Mouse (Mus musculus): ENCODE results near the gene Atp6v1e2.

Atp6v1e2 gene

GRCm38 (mm10) chr17:86964502-86964901, 16.8 kb upstream of the Atp6v1e2 start:
- DNase-seq (ENCODE audit: low read depth, low spot score): peak; percentile 83

GRCm38 (mm10) chr17:86964041-86964440, 16.3 kb upstream of the Atp6v1e2 start:
- no peak for DNase-seq (ENCODE audit: low read depth, low spot score)

GRCm38 (mm10) chr17:86963586-86963902, 15.8 kb upstream of the Atp6v1e2 start:
- no peak for DNase-seq (ENCODE audit: low read depth, low spot score)

GRCm38 (mm10) chr17:86962894-86963585, 15.3 kb upstream of the Atp6v1e2 start, which contains the start of gene Rhoq:
Rhoq (plus strand) TSS chr17:86963082.
- peak; percentile 75 for DNase-seq (ENCODE audit: low read depth, low spot score)

GRCm38 (mm10) chr17:86962297-86962893, 14.7 kb upstream of the Atp6v1e2 start:
- DNase-seq (ENCODE audit: low read depth, low spot score): peak; percentile 85

GRCm38 (mm10) chr17:86961301-86961841, 13.7 kb upstream of the Atp6v1e2 start:
- DNase-seq (ENCODE audit: low read depth, low spot score): no peak

- DNase-seq (ENCODE audit: low read depth, low spot score): no peak
Measured at GRCm38 (mm10) chr17:86957968-86958367, 10.3 kb upstream of the Atp6v1e2 start.

GRCm38 (mm10) chr17:86957239-86957638, 9.5 kb upstream of the Atp6v1e2 start:
- no peak for DNase-seq (ENCODE audit: low read depth, low spot score)

- DNase-seq (ENCODE audit: low read depth, low spot score): no peak
Measured at GRCm38 (mm10) chr17:86948801-86949200, 1.1 kb upstream of the Atp6v1e2 start.

- DNase-seq (ENCODE audit: low read depth, low spot score): no peak
Measured at GRCm38 (mm10) chr17:86946078-86946477, 1.6 kb downstream of the Atp6v1e2 start.

GRCm38 (mm10) chr17:86943158-86943557, 4.5 kb downstream of the Atp6v1e2 start:
- DNase-seq (ENCODE audit: low read depth, low spot score): no peak

- DNase-seq (ENCODE audit: low read depth, low spot score): no peak
Measured at GRCm38 (mm10) chr17:86942112-86942511, 5.6 kb downstream of the Atp6v1e2 start.

GRCm38 (mm10) chr17:86938683-86939082, 9.0 kb downstream of the Atp6v1e2 start:
- DNase-seq (ENCODE audit: low read depth, low spot score): no peak

- peak; percentile 83 for DNase-seq (ENCODE audit: low read depth, low spot score)
Measured at GRCm38 (mm10) chr17:86937497-86938155, 10.1 kb downstream of the Atp6v1e2 start.

- DNase-seq (ENCODE audit: low read depth, low spot score): no peak
Measured at GRCm38 (mm10) chr17:86937064-86937463, 10.6 kb downstream of the Atp6v1e2 start.

GRCm38 (mm10) chr17:86932896-86933295, 14.8 kb downstream of the Atp6v1e2 start:
- no peak for DNase-seq (ENCODE audit: low read depth, low spot score)

- DNase-seq (ENCODE audit: low read depth, low spot score): no peak
Measured at GRCm38 (mm10) chr17:86929981-86930380, 17.7 kb downstream of the Atp6v1e2 start.

- DNase-seq (ENCODE audit: low read depth, low spot score): no peak
Measured at GRCm38 (mm10) chr17:86929355-86929754, 18.3 kb downstream of the Atp6v1e2 start.

GRCm38 (mm10) chr17:86926836-86927235, 20.9 kb downstream of the Atp6v1e2 start:
- DNase-seq (ENCODE audit: low read depth, low spot score): no peak

GRCm38 (mm10) chr17:86924679-86925078, 23.0 kb downstream of the Atp6v1e2 start:
- DNase-seq (ENCODE audit: low read depth, low spot score): no peak

GRCm38 (mm10) chr17:86919729-86920128, 28.0 kb downstream of the Atp6v1e2 start:
- DNase-seq (ENCODE audit: low read depth, low spot score): no peak

GRCm38 (mm10) chr17:86918786-86919185, 28.9 kb downstream of the Atp6v1e2 start:
- no peak for DNase-seq (ENCODE audit: low read depth, low spot score)

GRCm38 (mm10) chr17:86917048-86917447, 30.6 kb downstream of the Atp6v1e2 start, which contains the start of gene Tmem247:
Tmem247 (plus strand) TSS chr17:86917348.
- no peak for DNase-seq (ENCODE audit: low read depth, low spot score)

Data from telencephalon, adult 2 months (tissue).